ENCODE assay signal across 25 mouse cellular contexts in genomic region chr9:15112008-15112407, GRCm38 (mm10). TPM values are rescaled to one million over a fixed set of nuclear protein-coding genes. Genes with fewer than 3 reads are reported as not detected.
DNase-seq lines count a peak whose midpoint lies in the region; TF ChIP-seq lines count a peak whose summit lies in the region.
"Had no signal": no experiment of that assay in that cellular context is flagged by ENCODE, and none has a peak within 500 bp of the region (broad histone marks: within the 10 kb centered on the region; RNA-seq: fewer than 3 reads in every experiment).

TSS of gene Hephl1 (minus strand) at chr9:15112108.

- H3K36me3 ChIP-seq in myocyte (ENCODE audit: control insufficient read depth, insufficient read depth) = no peaks in the 10 kb centered on the region
- H3K36me3 ChIP-seq: embryonic facial prominence, embryonic 10.5 days; embryonic facial prominence, embryonic 12.5 days; G1E had no signal

- H3K4me3 ChIP-seq in myocyte = peak within 1 kb of the TSS; percentile 22
- H3K4me3 ChIP-seq: embryonic facial prominence, embryonic 10.5 days; embryonic facial prominence, embryonic 12.5 days had no signal

- H3K27me3 ChIP-seq in myocyte (ENCODE audit: control insufficient read depth, insufficient read depth, insufficient read length) = no peaks in the 10 kb centered on the region
- H3K27me3 ChIP-seq: embryonic facial prominence, embryonic 12.5 days had no signal

- H3K4me2 ChIP-seq in myocyte (ENCODE audit: low read depth) = peak within 1 kb of the TSS; percentile 69
- H3K4me2 ChIP-seq: embryonic facial prominence, embryonic 12.5 days had no signal

- H3K79me2 ChIP-seq in myocyte (ENCODE audit: control insufficient read depth, insufficient read depth) = peaks cover 14% of the 10 kb centered on the region

- no peak within 1 kb of the TSS for H3ac ChIP-seq in myocyte (ENCODE audit: control insufficient read depth, insufficient read length)

- peak; percentile 41 for DNase-seq in adrenal gland, adult 2 months
- no peak for DNase-seq in adrenal gland, adult 18-20 months (ENCODE audit: low spot score in 2 of 2)
- peak; percentile 8 for DNase-seq in adrenal gland, postnatal 14 days
- no peak for DNase-seq in adrenal gland, postnatal 4 days (ENCODE audit: low spot score in 2 of 2)
- peak; percentile 4 for DNase-seq in adipocyte (ENCODE audit: low spot score)
- DNase-seq in spleen, postnatal 14 days (ENCODE audit: low spot score in 2 of 2) = no peak
- DNase-seq: B cell, adult 2 months; cerebellum, adult 11-12 months; cerebellum, adult 2 months; cerebellum, adult 9-10 months; cerebellum, postnatal 10 days; cerebellum, postnatal 25 days had no signal

- no peak for TF ChIP-seq POLR2A in myocyte (IDR thresholded peaks at IDR 0.05; ENCODE audit: insufficient read length, low read depth)

TF ChIP-seq in myocyte, 11 proteins besides CTCF, POLR2A, EP300 and RAD21:
- no peak for TF ChIP-seq E2F4 (IDR thresholded peaks at IDR 0.05; ENCODE audit: insufficient read depth)
- no peak for TF ChIP-seq CEBPB (IDR thresholded peaks at IDR 0.05; ENCODE audit: insufficient read depth, poor library complexity, severe bottlenecking)
- no peak for TF ChIP-seq MYOD1 (IDR thresholded peaks at IDR 0.05; ENCODE audit: control insufficient read depth in 1 of 3, insufficient read length in 2 of 3, low read depth in 2 of 3)
- no peak for TF ChIP-seq MAX (IDR thresholded peaks at IDR 0.05; ENCODE audit: low read depth)
- no peak for TF ChIP-seq MYOG (IDR thresholded peaks at IDR 0.05; ENCODE audit: control insufficient read depth in 1 of 3, insufficient read depth in 1 of 3, insufficient read length in 2 of 3, low read depth in 2 of 3)
- no peak for TF ChIP-seq USF1 (IDR thresholded peaks at IDR 0.05; ENCODE audit: low read depth)
- TF ChIP-seq REST (IDR thresholded peaks at IDR 0.05; ENCODE audit: insufficient read depth, insufficient read length) = no peak
- TF ChIP-seq POLR2AphosphoS2 (IDR thresholded peaks at IDR 0.05; ENCODE audit: insufficient read length, low read depth) = no peak
- no peak for TF ChIP-seq TCF12 (IDR thresholded peaks at IDR 0.05; ENCODE audit: insufficient read depth, poor library complexity, severe bottlenecking)
- no peak for TF ChIP-seq TCF3 (IDR thresholded peaks at IDR 0.05; ENCODE audit: insufficient read length, low read depth)
- TF ChIP-seq SRF (IDR thresholded peaks at IDR 0.05; ENCODE audit: control insufficient read depth, insufficient read length, low read depth) = no peak
TF ChIP-seq in myocyte: peak in this region for 0.

RNA-seq across cellular contexts. Expression of gene Hephl1, which starts in this region (rescaled TPM):
- 1 to 10 TPM in 1 of 2 experiments, under 1 TPM in 1; 0.38 to 5.0 TPM for total RNA-seq in adrenal gland, adult 2 months (2021)
- 1.2 and 2.9 TPM in 2 replicates for polyA plus RNA-seq in adrenal gland, adult 2 months (2012; rRNA removed)
- 1 to 10 TPM; 2.6 to 6.4 TPM for total RNA-seq in adrenal gland, adult 18-20 months (2021)
- total RNA-seq in adrenal gland, postnatal 14 days (2021) = 0.07 TPM in 1 of 2 replicates, not detected in the other
- total RNA-seq in adrenal gland, postnatal 4 days (2021) = under 1 TPM; 0.14 to 0.17 TPM
- 10.6 TPM for polyA plus RNA-seq in myocyte (2012; fragmentation: generic; extraction: Trizol)
- total RNA-seq: CH12.LX had no signal
- polyA plus RNA-seq: activated CD4-positive, CD25-positive, alpha-beta regulatory T cell, adult 4 months; brain, embryonic 14.5 days; CD4-positive, CD25-positive, alpha-beta regulatory T cell, adult 4 months; cerebellum, adult 2 months; cortical plate, adult 2 months; embryonic facial prominence, embryonic 10.5 days; embryonic facial prominence, embryonic 12.5 days; forebrain, embryonic 11.5 days; forebrain, embryonic 14.5 days; forebrain, embryonic 16.5 days; G1E; Patski had no signal

Comparison
In these comparisons a context has a peak if more than half of its experiments do, and no peak if none do; other contexts are left out.
1. DNase-seq: peak in adrenal gland, adult 2 months (single experiment) and adipocyte (single experiment); none in adrenal gland, adult 18-20 months (0 of 2), adrenal gland, postnatal 4 days (0 of 2) and spleen, postnatal 14 days (0 of 2).
2. Peak in DNase-seq in adrenal gland, postnatal 14 days; RNA of the gene not detected or under 1 TPM.